Mouse (Mus musculus) neural tube, embryonic 13.5 days (tissue): Measurements from ENCODE around the gene Ankrd13b. TPM values are rescaled to one million over a fixed set of nuclear protein-coding genes. Genes with fewer than 3 reads are reported as not detected.

Source experiments
- ATAC-seq: fragments of 200-750 bp; cut with Nextera tagmentation; 2 replicates; pipeline ENCODE4 v1.8.0; 2017; ENCODE audit warnings: low read depth, mild to moderate bottlenecking, moderate TSS enrichment, moderate library complexity
- H3K27ac ChIP-seq: fragments of 300-500 bp; sonication (generic); replicated peaks from 2 replicates; pipeline ENCODE4 v1.5.1; 2015; ENCODE audit warnings: moderate library complexity, mild to moderate bottlenecking, inconsistent platforms
- H3K27me3 ChIP-seq: fragments of 300-500 bp; sonication (generic); 2 replicates; pipeline ENCODE4 v1.6.1; 2015; ENCODE audit warnings: mild to moderate bottlenecking, inconsistent platforms
- H3K36me3 ChIP-seq: fragments of 300-500 bp; sonication (generic); 2 replicates; pipeline ENCODE4 v1.6.1; 2015; ENCODE audit warnings: mild to moderate bottlenecking, inconsistent platforms
- H3K4me1 ChIP-seq: fragments of 300-500 bp; sonication (generic); replicated peaks from 2 replicates; pipeline ENCODE4 v1.6.1; 2015; ENCODE audit warnings: inconsistent platforms
- H3K4me2 ChIP-seq: fragments of 300-500 bp; sonication (generic); 2 replicates; pipeline ENCODE4 v1.6.1; 2015; ENCODE audit warnings: inconsistent platforms, mild to moderate bottlenecking, moderate library complexity
- H3K4me3 ChIP-seq: fragments of 300-500 bp; sonication (generic); 2 replicates; pipeline ENCODE4 v1.5.1; 2015; ENCODE audit warnings: mild to moderate bottlenecking, inconsistent platforms
- H3K9ac ChIP-seq: fragments of 300-500 bp; sonication (generic); 2 replicates; pipeline ENCODE4 v1.6.1; 2015; ENCODE audit warnings: moderate library complexity, mild to moderate bottlenecking, inconsistent platforms
- H3K9me3 ChIP-seq: fragments of 300-500 bp; sonication (generic); 2 replicates; pipeline ENCODE4 v1.6.1; 2016; ENCODE audit warnings: inconsistent platforms
- WGBS: fragments of 180-500 bp; shearing (Covaris S2); methylation state at CpG from one replicate; pipeline ENCODE4 v1.1.7; 2015; 5-methylcytosine and 5-hydroxymethylcytosine counted together
- polyA plus RNA-seq: library from polyadenylated mRNA; unstranded; fragments of >200 nt; fragmentation: Nextera tagmentation; extraction: Ambion mirVana; gene quantifications from 2 replicates; pipeline ENCODE4 v1.2.1, GENCODE M21; 2015

Gene Ankrd13b
- polyA plus RNA-seq, 1 experiment from 2014 or later = 37.9 TPM

DNA sequence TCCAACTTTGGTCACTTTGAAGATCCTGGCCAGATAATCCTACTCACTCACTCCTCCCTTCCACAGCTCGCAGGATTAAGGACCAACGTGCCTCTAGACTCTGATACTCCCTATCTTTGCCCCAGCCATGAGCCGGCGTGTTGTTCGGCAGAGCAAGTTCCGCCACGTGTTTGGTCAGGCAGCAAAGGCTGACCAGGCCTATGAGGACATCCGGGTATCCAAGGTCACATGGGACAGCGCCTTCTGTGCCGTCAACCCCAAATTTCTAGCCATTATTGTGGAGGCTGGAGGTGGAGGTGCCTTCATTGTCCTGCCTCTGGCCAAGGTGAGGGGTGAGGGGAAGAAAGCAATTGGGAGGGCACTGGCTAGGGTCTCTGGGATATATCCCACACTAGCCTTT lies 25.7 kb downstream of the Ankrd13b start:
- Histone ChIP-seq H3K4me1 (peaks cover 23% of the 10 kb centered on the region), H3K27me3 (peaks cover 94% of the 10 kb centered on the region), H3K27ac (no peak overlapping the region), H3K4me3 (no peak overlapping the region), H3K9me3 (no peaks in the 10 kb centered on the region), H3K4me2 (no peak overlapping the region), H3K36me3 (no peaks in the 10 kb centered on the region), H3K9ac (no peak overlapping the region)
- ATAC-seq = no peak
- 76% methylated on average over 10 of the region's 10 CpGs for WGBS

DNA sequence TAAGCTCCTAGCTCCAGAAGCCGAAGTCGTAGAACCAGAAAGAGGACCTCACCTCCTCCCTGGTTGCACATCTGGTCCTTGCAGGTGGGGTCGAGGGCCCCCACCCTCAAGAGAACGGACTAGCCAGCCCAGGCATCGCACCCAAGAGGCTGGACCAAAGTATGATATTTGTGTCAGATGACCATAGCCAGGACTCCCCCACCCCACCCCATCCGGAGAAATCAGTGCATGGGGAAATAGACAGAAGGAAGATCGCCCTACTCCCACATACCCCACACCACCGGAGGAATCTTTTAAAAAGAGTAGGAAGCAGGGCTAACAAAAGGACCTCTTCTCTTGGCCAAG lies 26.4 kb downstream of the Ankrd13b start:
- Histone ChIP-seq H3K4me3 (0 out of 2 replicates have a peak overlapping the region, but pooled peaks have one; percentile 53), H3K9ac (no peak overlapping the region)
- WGBS = 49% methylated on average over 8 of the region's 8 CpGs

DNA sequence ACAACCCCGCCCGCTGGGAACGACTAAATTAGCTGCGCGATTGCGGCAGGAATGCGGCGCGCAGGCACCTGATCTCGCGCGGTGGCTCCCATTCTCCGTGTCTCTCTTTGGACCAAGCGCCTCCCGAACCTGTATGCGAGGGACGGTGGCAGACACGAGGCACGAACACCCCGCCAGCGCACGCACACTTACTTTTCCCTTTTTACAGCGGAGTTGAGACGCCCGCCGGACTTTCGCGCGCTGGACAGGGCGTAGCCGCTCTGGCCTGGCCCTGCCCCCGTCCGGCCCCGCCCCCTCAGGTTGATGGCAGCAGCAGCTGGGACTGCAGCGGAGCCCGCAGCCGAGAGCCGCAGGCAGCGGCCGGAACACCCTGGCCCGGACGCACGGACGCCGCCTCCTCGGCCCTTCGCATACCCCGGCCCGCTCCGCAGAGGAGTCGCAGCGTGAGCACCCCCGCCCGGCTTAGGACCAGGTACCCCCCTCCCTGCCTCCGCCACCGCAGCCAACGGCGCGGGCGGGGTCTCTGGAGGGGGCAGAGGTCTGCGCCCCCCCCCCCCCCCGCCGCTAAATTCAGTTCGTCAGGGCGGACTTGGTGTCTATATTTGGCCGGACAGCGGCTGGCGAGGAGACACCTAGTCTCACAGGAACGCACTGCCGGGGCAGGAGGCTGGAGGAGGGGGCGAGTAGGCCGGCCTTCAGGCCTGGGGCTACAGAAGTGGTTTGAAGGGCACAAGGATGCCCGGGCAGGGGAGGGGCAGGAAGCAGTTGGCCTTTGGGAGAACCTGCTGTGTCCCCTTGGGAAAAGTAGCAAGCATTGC lies 27.0 kb downstream of the Ankrd13b start, which contains the start of gene Coro6:
TSS of gene Coro6 (plus strand) at position 129 of the 818 bp plus-strand sequence.
- Histone ChIP-seq H3K9me3 (no peaks in the 10 kb centered on the region), H3K4me3 (peak within 1 kb of the TSS; percentile 53), H3K36me3 (peaks cover 9% of the 10 kb centered on the region), H3K27ac (no peak within 1 kb of the TSS), H3K4me1 (peaks cover 16% of the 10 kb centered on the region), H3K27me3 (peaks cover 83% of the 10 kb centered on the region), H3K9ac (peak within 1 kb of the TSS; percentile 69), H3K4me2 (peak within 1 kb of the TSS; percentile 99)
- peak; percentile 60; the same call in 1 of the 2 replicates for ATAC-seq
- WGBS = 1% methylated on average over 68 of the region's 73 CpGs

More for the DNA sequence above, 26.4 kb downstream of the Ankrd13b start:
- H3K4me1 ChIP-seq = peaks cover 21% of the 10 kb centered on the region
- no peak overlapping the region for H3K27ac ChIP-seq
- no peak for ATAC-seq
- H3K4me2 ChIP-seq = peak overlapping the region; percentile 99
- 0 out of 2 replicates have a peak, but pooled peaks cover 3% of the 10 kb centered on the region for H3K36me3 ChIP-seq
- H3K27me3 ChIP-seq = peaks cover 89% of the 10 kb centered on the region
- H3K9me3 ChIP-seq = no peaks in the 10 kb centered on the region

DNA sequence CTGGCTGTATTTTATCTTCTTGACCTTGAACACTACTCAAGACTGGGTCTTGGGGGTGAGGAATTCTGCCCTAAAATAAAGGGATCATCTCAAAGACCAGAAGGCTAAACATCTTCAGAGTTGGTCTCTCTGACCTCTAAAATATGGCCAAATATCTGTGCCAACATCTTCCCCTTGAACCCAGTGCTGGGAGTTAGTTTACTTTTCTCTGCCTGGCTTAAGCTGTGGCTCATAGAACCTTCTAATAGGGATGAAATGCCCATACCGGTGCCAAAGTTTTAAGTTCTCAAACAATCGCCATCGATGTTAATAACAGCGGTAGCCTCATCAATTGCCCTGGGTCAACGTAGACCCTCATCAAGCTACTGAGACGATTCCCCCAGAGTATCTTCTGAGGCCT lies 27.6 kb downstream of the Ankrd13b start:
- peaks cover 14% of the 10 kb centered on the region for H3K4me1 ChIP-seq
- H3K4me3 ChIP-seq = peak overlapping the region; percentile 53
- 0 out of 2 replicates have a peak, but pooled peaks have one; percentile 9 for ATAC-seq
- H3K27me3 ChIP-seq = peaks cover 77% of the 10 kb centered on the region
- no peak overlapping the region for H3K27ac ChIP-seq
- peak overlapping the region; percentile 69 for H3K9ac ChIP-seq
- WGBS = 3% methylated on average over 6 of the region's 6 CpGs
- H3K9me3 ChIP-seq = no peaks in the 10 kb centered on the region
- H3K4me2 ChIP-seq = peak overlapping the region; percentile 99
- peaks cover 9% of the 10 kb centered on the region for H3K36me3 ChIP-seq

DNA sequence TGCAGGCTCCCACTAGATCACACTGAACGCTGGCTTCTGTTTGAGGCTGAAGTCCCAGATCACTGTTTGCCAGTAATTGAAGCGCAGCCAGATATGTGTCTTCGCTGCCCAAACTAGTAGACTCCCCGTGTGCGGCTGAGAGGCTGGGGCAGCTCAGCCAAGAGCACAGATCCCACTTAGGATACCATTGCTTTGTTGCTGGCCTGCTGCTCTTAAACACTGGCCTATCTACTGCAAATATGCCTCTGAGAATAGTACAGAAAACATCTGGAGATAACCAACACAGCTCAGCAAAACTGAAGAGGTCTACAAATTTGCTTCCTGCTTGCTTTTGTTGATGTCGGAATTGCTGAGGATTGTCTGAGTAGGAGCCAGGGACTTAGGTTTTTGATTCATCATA lies 32.6 kb downstream of the Ankrd13b start:
- peaks cover 33% of the 10 kb centered on the region for H3K36me3 ChIP-seq
- H3K4me2 ChIP-seq = no peak overlapping the region
- no peak for ATAC-seq
- 83% methylated on average over 6 of the region's 6 CpGs for WGBS
- H3K27ac ChIP-seq = no peak overlapping the region
- no peaks in the 10 kb centered on the region for H3K9me3 ChIP-seq
- H3K27me3 ChIP-seq = peaks cover 27% of the 10 kb centered on the region
- no peak overlapping the region for H3K4me3 ChIP-seq
- H3K9ac ChIP-seq = no peak overlapping the region
- H3K4me1 ChIP-seq = peaks cover 2% of the 10 kb centered on the region

DNA sequence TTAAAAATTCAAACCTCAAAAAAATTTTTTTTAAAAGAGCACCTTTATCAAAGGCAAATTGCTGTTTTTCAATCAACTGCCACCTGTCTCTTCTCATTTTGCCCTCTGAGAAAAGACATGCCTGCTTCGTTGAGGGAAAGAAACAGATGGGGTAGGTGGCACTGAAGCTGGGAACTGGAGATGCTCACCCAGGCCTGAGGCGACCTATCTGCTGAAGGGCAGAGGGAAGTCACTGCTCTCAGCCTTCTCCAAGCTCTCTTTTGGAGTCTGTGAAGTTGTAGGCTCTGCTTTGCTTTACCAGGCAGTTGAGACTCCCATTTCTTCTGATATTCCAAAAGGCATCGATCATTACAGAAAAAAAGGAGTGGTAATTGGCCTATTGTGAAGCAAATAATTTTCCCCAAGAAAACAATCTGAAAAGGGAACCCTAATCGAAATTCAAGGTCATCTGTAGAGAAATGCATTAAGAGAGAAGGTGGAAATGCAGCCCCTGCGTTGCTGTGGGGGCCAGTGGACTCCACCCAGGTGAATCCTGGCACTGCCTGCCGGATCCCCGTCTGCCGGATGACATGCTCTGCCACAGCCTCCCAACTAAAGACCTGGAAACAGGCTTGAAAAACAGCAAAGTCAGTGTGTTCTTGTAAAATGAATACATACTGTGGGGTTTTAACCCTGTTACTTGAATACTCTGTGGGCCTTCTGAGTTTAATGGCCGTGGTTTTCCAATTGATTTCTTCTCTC lies 33.5 kb downstream of the Ankrd13b start:
- Histone ChIP-seq H3K9me3 (no peaks in the 10 kb centered on the region), H3K4me2 (no peak overlapping the region), H3K27ac (no peak overlapping the region), H3K4me1 (no peaks in the 10 kb centered on the region), H3K27me3 (peaks cover 17% of the 10 kb centered on the region), H3K4me3 (no peak overlapping the region), H3K9ac (no peak overlapping the region), H3K36me3 (peaks cover 36% of the 10 kb centered on the region)
- ATAC-seq = no peak
- 79% methylated on average over 9 of the region's 9 CpGs for WGBS

DNA sequence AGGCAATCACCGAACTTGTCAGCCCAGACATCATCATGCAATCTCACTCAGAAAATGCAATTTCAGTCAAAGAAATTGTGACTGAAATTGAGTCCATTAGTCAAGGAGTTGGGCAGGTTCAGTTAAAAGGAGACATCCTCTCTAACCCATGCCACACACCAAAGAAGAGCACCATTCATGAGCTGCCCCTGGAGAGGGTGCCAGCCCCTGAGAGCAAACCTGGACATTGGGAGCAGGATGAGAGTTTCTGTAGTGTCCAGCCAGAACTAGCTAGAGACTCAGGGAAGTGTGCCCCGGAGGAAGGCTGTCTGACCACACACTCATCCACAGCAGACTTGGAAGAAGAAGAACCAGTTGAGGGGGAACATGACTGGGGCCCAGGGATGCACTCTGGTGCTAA lies 36.1 kb downstream of the Ankrd13b start:
- Histone ChIP-seq H3K9me3 (no peaks in the 10 kb centered on the region), H3K9ac (no peak overlapping the region), H3K27me3 (no peaks in the 10 kb centered on the region), H3K4me1 (no peaks in the 10 kb centered on the region), H3K4me2 (no peak overlapping the region), H3K4me3 (no peak overlapping the region), H3K27ac (no peak overlapping the region), H3K36me3 (peaks cover 59% of the 10 kb centered on the region)
- no peak for ATAC-seq
- 91% methylated on average over 2 of the region's 2 CpGs for WGBS

DNA sequence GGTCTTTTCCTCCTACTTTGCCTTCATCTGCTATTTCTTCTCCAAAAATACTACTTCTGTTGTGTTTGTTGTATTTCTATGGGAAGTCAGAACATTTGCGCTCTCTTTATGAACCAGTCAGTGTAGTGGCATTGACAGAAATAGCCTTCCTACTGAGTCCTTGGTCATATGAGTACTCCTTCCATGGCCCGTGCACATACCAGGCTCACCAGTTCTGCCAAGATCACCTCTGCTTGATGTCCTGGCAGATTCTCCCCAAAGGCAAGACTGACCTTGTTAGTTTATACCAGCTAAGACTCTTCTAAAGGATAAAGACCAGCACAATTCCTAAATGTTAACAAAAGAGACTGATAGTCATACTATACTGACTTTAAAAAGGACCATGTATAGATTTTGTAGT lies 37.8 kb downstream of the Ankrd13b start:
- no peaks in the 10 kb centered on the region for H3K9me3 ChIP-seq
- H3K4me3 ChIP-seq = no peak overlapping the region
- H3K27me3 ChIP-seq = no peaks in the 10 kb centered on the region
- H3K27ac ChIP-seq = no peak overlapping the region
- no peak for ATAC-seq
- 94% methylated on average over 2 of the region's 2 CpGs for WGBS
- no peak overlapping the region for H3K4me2 ChIP-seq
- no peak overlapping the region for H3K9ac ChIP-seq
- H3K36me3 ChIP-seq = peaks cover 50% of the 10 kb centered on the region
- no peaks in the 10 kb centered on the region for H3K4me1 ChIP-seq

DNA sequence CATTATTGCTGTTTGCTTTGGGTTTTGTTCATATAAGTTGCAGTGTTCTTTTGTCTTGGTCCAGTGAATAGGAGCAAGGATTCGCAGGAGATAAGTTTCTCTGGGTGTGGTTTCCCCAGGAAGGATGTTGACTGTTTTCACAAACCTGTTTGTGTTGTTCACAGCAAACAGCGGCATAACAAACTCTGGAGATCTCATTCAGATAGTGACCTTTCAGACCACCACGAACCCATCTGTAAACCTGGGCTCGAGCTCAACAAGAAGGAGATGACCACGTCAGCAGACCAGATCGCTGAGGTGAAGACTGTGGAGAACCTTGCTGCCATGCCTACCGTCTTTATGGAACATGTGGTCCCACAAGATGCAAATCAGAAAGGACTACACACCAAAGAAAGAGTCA lies 40.3 kb downstream of the Ankrd13b start:
- H3K27me3 ChIP-seq = no peaks in the 10 kb centered on the region
- 91% methylated on average over 7 of the region's 7 CpGs for WGBS
- H3K4me2 ChIP-seq = no peak overlapping the region

DNA sequence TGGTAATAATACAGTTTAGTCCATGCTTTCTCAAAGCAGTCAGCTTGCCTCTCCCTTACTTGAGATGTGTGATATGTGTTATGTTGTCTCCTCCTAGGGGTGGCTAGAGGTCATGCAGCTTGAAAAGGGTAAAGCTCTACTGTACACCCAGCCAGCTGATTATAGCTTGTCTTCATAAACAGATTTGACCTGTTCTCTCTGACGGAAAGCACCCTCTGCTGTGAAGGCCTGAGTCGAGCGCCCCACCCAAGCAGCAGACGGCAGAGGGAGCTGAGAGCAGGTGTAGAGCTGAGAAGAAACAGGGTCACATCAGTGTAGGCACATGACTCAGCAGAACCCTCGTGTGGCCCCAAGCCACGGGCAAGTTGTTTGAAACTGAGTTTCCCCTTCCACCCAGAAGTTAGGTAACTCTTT lies 42.8 kb downstream of the Ankrd13b start:
- peaks cover 42% of the 10 kb centered on the region for H3K36me3 ChIP-seq
- no peak for ATAC-seq
- no peaks in the 10 kb centered on the region for H3K9me3 ChIP-seq
- no peaks in the 10 kb centered on the region for H3K27me3 ChIP-seq
- 67% methylated on average over 6 of the region's 6 CpGs for WGBS
- H3K4me1 ChIP-seq = no peaks in the 10 kb centered on the region
- no peak overlapping the region for H3K4me2 ChIP-seq
- H3K9ac ChIP-seq = no peak overlapping the region
- no peak overlapping the region for H3K4me3 ChIP-seq
- H3K27ac ChIP-seq = no peak overlapping the region

More for the DNA sequence above, 40.3 kb downstream of the Ankrd13b start:
- Histone ChIP-seq H3K9me3 (no peaks in the 10 kb centered on the region), H3K9ac (no peak overlapping the region), H3K27ac (no peak overlapping the region), H3K36me3 (peaks cover 38% of the 10 kb centered on the region), H3K4me3 (no peak overlapping the region), H3K4me1 (no peaks in the 10 kb centered on the region)
- ATAC-seq = no peak

DNA sequence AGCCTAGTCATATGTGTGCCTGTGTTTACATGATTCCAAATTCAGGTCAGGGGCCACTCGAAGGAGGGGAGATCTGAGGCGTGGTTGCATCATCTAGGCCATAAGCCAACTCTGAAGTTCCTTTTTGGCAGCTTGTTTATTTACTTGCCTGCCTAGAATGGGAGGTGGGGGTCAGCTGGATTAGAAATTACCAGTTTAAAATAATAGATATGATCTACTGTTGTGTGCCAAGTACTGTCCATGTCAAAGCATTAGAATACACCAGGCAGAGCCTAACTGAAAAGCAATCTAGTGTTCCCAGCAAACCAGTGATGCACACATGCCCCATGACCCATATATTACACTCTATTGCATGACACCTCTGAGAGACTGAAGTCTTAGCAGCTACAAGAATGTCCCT lies 44.5 kb downstream of the Ankrd13b start:
- Histone ChIP-seq H3K9me3 (no peaks in the 10 kb centered on the region), H3K9ac (no peak overlapping the region), H3K4me1 (no peaks in the 10 kb centered on the region), H3K36me3 (peaks cover 38% of the 10 kb centered on the region), H3K4me2 (no peak overlapping the region), H3K4me3 (no peak overlapping the region), H3K27ac (no peak overlapping the region), H3K27me3 (no peaks in the 10 kb centered on the region)
- 82% methylated on average over 2 of the region's 2 CpGs for WGBS
- no peak for ATAC-seq
